Mouse (Mus musculus): ENCODE data around the gene Gm4513. TPM values are rescaled to one million over a fixed set of nuclear protein-coding genes. Genes with fewer than 3 reads are reported as not detected.

The Gm4513 gene
- total RNA-seq (2023) = not detected

DNA sequence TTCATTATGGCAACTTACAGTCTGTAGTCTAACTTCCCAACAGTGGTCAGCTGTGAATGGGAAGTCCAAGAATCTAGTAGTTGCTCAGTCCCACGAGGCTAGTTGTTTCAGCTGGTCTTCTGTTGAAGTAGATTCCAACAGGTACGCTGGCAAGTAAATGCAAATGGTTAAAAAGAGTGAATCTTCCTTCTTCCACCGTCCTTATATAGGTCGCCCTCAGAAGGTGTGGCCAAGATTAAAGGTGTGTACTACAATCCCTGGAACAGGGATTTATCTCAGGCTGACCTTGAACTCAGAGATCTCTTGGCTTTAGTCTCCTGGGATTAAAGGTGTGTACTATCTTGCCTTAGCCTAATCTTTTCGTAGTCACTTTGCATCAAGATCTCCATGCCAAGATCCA is at the start of gene Gm4513:
TSS of gene Gm4513 (minus strand) at position 101 of the 400 bp plus-strand sequence.

DNA sequence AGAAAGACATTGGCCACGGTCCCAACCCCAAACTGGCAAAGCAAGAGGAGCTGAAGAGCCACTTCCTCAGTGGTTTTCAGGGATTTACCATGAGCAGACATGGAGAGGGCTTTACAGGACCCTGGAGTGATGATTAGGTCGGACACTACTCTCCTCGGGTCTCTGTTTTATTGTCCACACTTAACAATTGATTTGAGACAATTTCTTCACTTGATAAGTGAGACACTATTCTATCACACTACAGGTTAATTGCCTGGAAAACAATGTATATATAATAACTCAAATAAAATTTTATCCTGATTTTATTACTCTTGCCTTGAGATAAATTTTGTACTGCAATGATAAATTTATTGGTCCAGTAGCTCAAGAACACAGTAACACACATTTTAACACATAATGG is 22.7 kb downstream of the Gm4513 start, which contains the start of gene Gm4141:
TSS of gene Gm4141 (minus strand) at position 101 of the 400 bp plus-strand sequence.

GRCm38 (mm10) chr7:20545657-20546056 is 53.2 kb downstream of the Gm4513 start, which contains the start of gene Gm5726:
Gene Gm5726, minus strand, starts transcription at chr7:20545757.

Other genes with a start within 250 kb of the Gm4513 start
- gene Gm5728, start 223.6 kb downstream of the Gm4513 start, total RNA-seq (2023) = not detected
- gene Vmn1r100, start 181.1 kb downstream of the Gm4513 start, total RNA-seq (2023) = not detected
- not detected for gene Vmn1r101, start 156.4 kb downstream of the Gm4513 start, total RNA-seq (2023)
- not detected for gene Gm10670, start 124.1 kb downstream of the Gm4513 start, total RNA-seq (2023)
- gene Vmn1r103, start 88.5 kb downstream of the Gm4513 start, total RNA-seq (2023) = not detected
- gene Vmn1r104, start 65.2 kb downstream of the Gm4513 start, total RNA-seq (2023) = not detected
- gene Gm5726, start 53.3 kb downstream of the Gm4513 start, total RNA-seq (2023) = not detected
- not detected for gene Gm4141, start 22.8 kb downstream of the Gm4513 start, total RNA-seq (2023)
- not detected for gene Vmn1r107, start 69.9 kb upstream of the Gm4513 start, total RNA-seq (2023)
- gene Vmn1r111, start 104.2 kb upstream of the Gm4513 start, total RNA-seq (2023) = not detected
- gene Gm10668, start 131.6 kb upstream of the Gm4513 start, total RNA-seq (2023) = not detected
- not detected for gene Vmn1r112, start 172.2 kb upstream of the Gm4513 start, total RNA-seq (2023)
- not detected for gene Vmn1r113, start 188.3 kb upstream of the Gm4513 start, total RNA-seq (2023)
- gene Vmn1r114, start 213.2 kb upstream of the Gm4513 start, total RNA-seq (2023) = not detected
- gene Vmn1r115, start 246.0 kb upstream of the Gm4513 start, total RNA-seq (2023) = not detected